Mouse (Mus musculus) erythroblast, embryonic 14.5 days (primary cell): ENCODE measurements around the gene C87436.

Experiments used
- GATA1 ChIP-seq: IDR thresholded peaks from 2 replicates; pipeline ENCODE4 v1.6.1; 2012; ENCODE audit warnings: low read length, inconsistent platforms, mixed read lengths
- TAL1 ChIP-seq: IDR thresholded peaks from 3 replicates; pipeline ENCODE4 v1.6.1; 2012; ENCODE audit warnings: low read length, inconsistent platforms, mixed read lengths

GRCm38 (mm10) chr6:86395021-86395420, 43.2 kb upstream of the C87436 start:
- no peak for TF ChIP-seq GATA1
- no peak for TF ChIP-seq TAL1
